Comparison of ENCODE assay signal across 22 mouse cellular contexts in the genomic region with DNA sequence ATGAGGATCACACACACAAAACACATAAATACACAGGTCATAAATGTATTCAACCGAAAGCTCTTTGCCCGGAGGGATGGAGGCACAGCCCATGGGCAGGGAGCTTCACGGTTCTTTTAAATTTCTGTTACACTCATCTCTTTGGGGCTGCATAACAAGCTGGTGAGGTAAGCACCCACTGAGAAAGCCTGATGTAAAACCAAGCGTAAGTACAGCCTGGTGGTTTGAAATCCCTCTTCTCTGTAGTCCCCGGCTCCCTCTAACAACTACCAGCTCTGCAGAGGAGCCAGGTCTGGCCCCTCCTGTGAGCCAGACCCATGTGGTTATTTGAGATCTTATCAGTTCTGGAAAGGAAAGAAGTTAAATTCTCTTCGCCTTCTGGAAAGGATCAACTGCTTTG. TPM values are rescaled to one million over a fixed set of nuclear protein-coding genes. Genes with fewer than 3 reads are reported as not detected.
DNase-seq lines count a peak whose midpoint lies in the region; ATAC-seq and TF ChIP-seq lines count a peak whose summit lies in the region.
"Had no signal": no experiment of that assay in that cellular context is flagged by ENCODE, and none has a peak within 500 bp of the region (broad histone marks: within the 10 kb centered on the region; RNA-seq: fewer than 3 reads in every experiment).

No protein-coding gene starts in this region.

- no peaks in the 10 kb centered on the region for H3K9me3 ChIP-seq in midbrain, embryonic 10.5 days (replicated peaks)
- no peaks in the 10 kb centered on the region for H3K9me3 ChIP-seq in midbrain, embryonic 13.5 days
- H3K9me3 ChIP-seq in limb, embryonic 10.5 days (replicated peaks): no peaks in the 10 kb centered on the region
- H3K9me3 ChIP-seq in neural tube, embryonic 15.5 days (replicated peaks): no peaks in the 10 kb centered on the region
- H3K9me3 ChIP-seq: hindbrain, embryonic 15.5 days; liver, embryonic 13.5 days had no signal

- intact Hi-C loops in left cerebral cortex, postnatal 25 days (cut with DNase I): no loop called here

- TF ChIP-seq POLR2A in lung, adult 2 months (IDR thresholded peaks at IDR 0.05; ENCODE audit: borderline replicate concordance, extremely low read depth, low read depth, low read length): no peak

- 75% methylated on average over 6 of the region's 6 CpGs for WGBS in midbrain, embryonic 10.5 days
- 67% methylated on average over 6 of the region's 6 CpGs for WGBS in midbrain, embryonic 13.5 days
- 28% methylated on average over 6 of the region's 6 CpGs for WGBS in limb, embryonic 10.5 days
- WGBS in neural tube, embryonic 15.5 days: 28% methylated on average over 6 of the region's 6 CpGs
- WGBS in lung, adult 2 months: 75% methylated on average over 6 of the region's 6 CpGs

- no peak for TF ChIP-seq CTCF in lung, adult 2 months (IDR thresholded peaks at IDR 0.05; ENCODE audit: insufficient read depth, low read length)

- no peak overlapping the region for H3K27ac ChIP-seq in midbrain, embryonic 10.5 days (replicated peaks)
- no peak overlapping the region for H3K27ac ChIP-seq in midbrain, embryonic 13.5 days
- peak overlapping the region; percentile 32; the same call in 1 of the 2 replicates for H3K27ac ChIP-seq in limb, embryonic 10.5 days
- no peak overlapping the region for H3K27ac ChIP-seq in neural tube, embryonic 15.5 days (replicated peaks)
- H3K27ac ChIP-seq: hindbrain, embryonic 15.5 days; liver, embryonic 13.5 days had no signal

- H3K4me2 ChIP-seq in midbrain, embryonic 13.5 days (replicated peaks): no peak overlapping the region
- H3K4me2 ChIP-seq in neural tube, embryonic 15.5 days: no peak overlapping the region
- H3K4me2 ChIP-seq: heart, embryonic 11.5 days; hindbrain, embryonic 15.5 days; liver, embryonic 13.5 days had no signal

- no peak overlapping the region for H3K4me3 ChIP-seq in midbrain, embryonic 10.5 days
- H3K4me3 ChIP-seq in midbrain, embryonic 13.5 days (replicated peaks): no peak overlapping the region
- no peak overlapping the region for H3K4me3 ChIP-seq in limb, embryonic 10.5 days
- H3K4me3 ChIP-seq in neural tube, embryonic 15.5 days (replicated peaks): no peak overlapping the region
- no peak overlapping the region for H3K4me3 ChIP-seq in lung, adult 2 months (replicated peaks; ENCODE audit: extremely low read depth, low read depth, low read length)
- H3K4me3 ChIP-seq: erythroblast, embryonic 14.5 days; hindbrain, embryonic 15.5 days; liver, embryonic 13.5 days had no signal

- H3K9ac ChIP-seq in midbrain, embryonic 13.5 days (replicated peaks): no peak overlapping the region
- no peak overlapping the region for H3K9ac ChIP-seq in neural tube, embryonic 15.5 days (replicated peaks)
- H3K9ac ChIP-seq: hindbrain, embryonic 15.5 days; liver, embryonic 13.5 days had no signal

- ATAC-seq in midbrain, embryonic 13.5 days: no peak
- 0 out of 2 replicates have a peak, but pooled peaks have one; percentile 31 for ATAC-seq in neural tube, embryonic 15.5 days (ENCODE audit: low FRiP score)
- ATAC-seq: intestine, embryonic 16.5 days had no signal

- H3K36me3 ChIP-seq in midbrain, embryonic 10.5 days: no peaks in the 10 kb centered on the region
- H3K36me3 ChIP-seq in midbrain, embryonic 13.5 days: no peaks in the 10 kb centered on the region
- H3K36me3 ChIP-seq in limb, embryonic 10.5 days: no peaks in the 10 kb centered on the region
- no peaks in the 10 kb centered on the region for H3K36me3 ChIP-seq in neural tube, embryonic 15.5 days
- H3K36me3 ChIP-seq: hindbrain, embryonic 15.5 days; liver, embryonic 13.5 days had no signal

- no peaks in the 10 kb centered on the region for H3K27me3 ChIP-seq in midbrain, embryonic 10.5 days (ENCODE audit: low read depth, poor library complexity, severe bottlenecking)
- H3K27me3 ChIP-seq in midbrain, embryonic 13.5 days: no peaks in the 10 kb centered on the region
- H3K27me3 ChIP-seq in limb, embryonic 10.5 days (ENCODE audit: low read depth, poor library complexity, severe bottlenecking): no peaks in the 10 kb centered on the region
- H3K27me3 ChIP-seq in neural tube, embryonic 15.5 days (replicated peaks): no peaks in the 10 kb centered on the region
- H3K27me3 ChIP-seq: hindbrain, embryonic 15.5 days had no signal

- DNase-seq in embryo, embryonic 11.5 days (ENCODE audit: low read depth, low spot score): peak; percentile 30
- DNase-seq in embryo, embryonic 10.5 days (ENCODE audit: low spot score): no peak
- DNase-seq in midbrain, embryonic 10.5 days (ENCODE audit: low spot score): peak; percentile 8
- DNase-seq in limb, embryonic 10.5 days (ENCODE audit: low spot score): peak; percentile 30
- DNase-seq in lung, adult 2 months: no peak
- DNase-seq in left cerebral cortex, postnatal 25 days (ENCODE audit: low spot score in 2 of 2): no peak
- DNase-seq: adrenal gland, adult 8-10 months; cerebellum, adult 11 months; cerebellum, postnatal 36 days; heart, postnatal 14 days; kidney, postnatal 10 days; liver, embryonic 13.5 days; lung, postnatal 10 days; retina, postnatal 1 day; right cerebral cortex, postnatal 4 days; thymus, postnatal 25 days had no signal

- peaks cover 11% of the 10 kb centered on the region for H3K4me1 ChIP-seq in midbrain, embryonic 10.5 days
- peaks cover 9% of the 10 kb centered on the region for H3K4me1 ChIP-seq in midbrain, embryonic 13.5 days (replicated peaks)
- H3K4me1 ChIP-seq in limb, embryonic 10.5 days: peaks cover 44% of the 10 kb centered on the region
- H3K4me1 ChIP-seq in neural tube, embryonic 15.5 days: peaks cover 12% of the 10 kb centered on the region
- H3K4me1 ChIP-seq in lung, adult 2 months (ENCODE audit: control insufficient read depth, insufficient read depth, low read length): no peaks in the 10 kb centered on the region
- H3K4me1 ChIP-seq: hindbrain, embryonic 15.5 days had no signal

RNA-seq across cellular contexts. Expression of a gene that starts 31.2 kb away (rescaled TPM):
- polyA plus RNA-seq in midbrain, embryonic 10.5 days (2016; fragmentation: Nextera tagmentation; extraction: Ambion mirVana): 4.2 and 4.9 TPM in 2 replicates
- 3.7 and 4.9 TPM in 2 replicates for polyA plus RNA-seq in midbrain, embryonic 13.5 days (2015; fragmentation: Nextera tagmentation; extraction: Ambion mirVana)
- polyA plus RNA-seq in limb, embryonic 10.5 days (2016; fragmentation: Nextera tagmentation; extraction: Ambion mirVana): 4.8 and 5.4 TPM in 2 replicates
- polyA plus RNA-seq in neural tube, embryonic 15.5 days (2015; fragmentation: Nextera tagmentation; extraction: Ambion mirVana): 2.4 and 4.2 TPM in 2 replicates
- 1.2 and 1.5 TPM in 2 replicates for polyA plus RNA-seq in lung, adult 2 months (2012; rRNA removed)
- 10 to 100 TPM; 66.9 to 79.5 TPM for total RNA-seq in left cerebral cortex, postnatal 25 days (2021)

Comparison
In these comparisons a context has a peak if more than half of its experiments do, and no peak if none do; other contexts are left out.
1. DNase-seq: peak in embryo, embryonic 11.5 days (single experiment), midbrain, embryonic 10.5 days (single experiment) and limb, embryonic 10.5 days (single experiment); none in embryo, embryonic 10.5 days (single experiment), lung, adult 2 months (single experiment) and left cerebral cortex, postnatal 25 days (0 of 2).